Mouse (Mus musculus) CD8-positive naive resting alpha-beta T cell, adult 57 days (primary cell): ENCODE measurements around the gene Camk2n1. TPM values are rescaled to one million over a fixed set of nuclear protein-coding genes. Genes with fewer than 3 reads are reported as not detected.

Source experiments
- total RNA-seq: library from RNA; stranded (reverse); gene quantifications from one replicate; pipeline ENCODE4 v1.2.4, GENCODE M21; 2023

Camk2n1 gene
- total RNA-seq: 1.2 TPM

DNA sequence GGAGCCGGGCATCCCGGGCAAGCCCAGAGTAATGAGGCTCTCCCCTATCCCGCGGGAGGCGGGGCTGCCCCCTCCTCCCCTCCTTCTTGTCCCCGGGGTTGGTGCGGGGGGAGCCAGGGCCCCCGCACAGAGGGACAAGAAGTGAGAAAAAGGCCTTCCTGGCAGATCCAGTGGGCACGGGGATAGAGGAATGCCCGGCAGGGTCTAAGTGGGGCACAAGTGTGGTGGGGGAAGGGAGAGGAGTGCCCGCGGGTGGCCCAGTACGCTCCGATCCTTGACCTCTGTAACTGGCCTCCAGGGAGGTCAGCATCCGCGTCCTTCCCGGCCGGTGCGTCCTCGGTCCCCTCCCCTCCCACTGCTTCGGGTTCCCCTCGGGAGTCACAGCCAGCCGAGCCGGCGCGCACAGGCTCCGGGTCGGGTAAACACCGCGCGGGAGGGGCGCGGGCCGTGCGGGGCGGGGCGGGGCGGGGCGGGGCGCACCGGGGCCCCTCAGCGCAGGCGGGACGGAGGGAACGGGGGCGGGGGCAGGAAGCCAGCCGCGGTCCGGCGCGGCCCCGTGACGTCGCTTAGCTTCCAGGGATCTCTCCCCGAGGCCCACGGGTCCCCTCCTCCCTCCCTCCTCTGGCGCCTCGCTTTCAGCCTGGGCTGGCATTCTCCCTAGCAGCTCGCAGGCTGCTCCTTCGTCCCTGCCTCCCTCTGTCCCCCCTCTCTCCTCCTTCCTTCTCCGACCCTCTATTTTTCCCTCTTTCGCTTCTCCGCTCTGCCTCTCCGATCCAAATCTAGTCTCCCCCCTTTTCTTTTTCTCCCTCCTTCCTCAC, at the start of gene Camk2n1:
Camk2n1 (plus strand) TSS at position 562 of the 818 bp plus-strand sequence.

GRCm38 (mm10) chr4:138434347-138435316, 19.5 kb upstream of the Camk2n1 start, which contains the start of gene Mul1:
Mul1 (plus strand) TSS chr4:138434671.

Other genes with a start within 250 kb of the Camk2n1 start
- 206 TPM for gene Hp1bp3, start 238.0 kb upstream of the Camk2n1 start, total RNA-seq
- gene Sh2d5, start 203.9 kb upstream of the Camk2n1 start, total RNA-seq: 0.46 TPM
- not detected for gene Kif17, start 203.9 kb upstream of the Camk2n1 start, total RNA-seq
- 64.9 TPM for gene Ddost, start 149.6 kb upstream of the Camk2n1 start, total RNA-seq
- gene Pink1, start 128.0 kb upstream of the Camk2n1 start, total RNA-seq: 43.4 TPM
- gene Cda, start 86.3 kb upstream of the Camk2n1 start, total RNA-seq: not detected
- gene Fam43b, start 57.8 kb upstream of the Camk2n1 start, total RNA-seq: not detected
- 33.8 TPM for gene Mul1, start 19.6 kb upstream of the Camk2n1 start, total RNA-seq
- gene Vwa5b1, start 181.6 kb downstream of the Camk2n1 start, total RNA-seq: not detected